Mouse (Mus musculus): ENCODE results near the gene Dlat.

- TF ChIP-seq GATA1 (IDR thresholded peaks at IDR 0.05; ENCODE audit: low read length) (no peak), TAL1 (IDR thresholded peaks at IDR 0.05; ENCODE audit: low read length) (no peak)
These were observed 41.5 kb upstream of the Dlat start for GRCm38 (mm10) chr9:50700921-50701691.

All from erythroblast, embryonic 14.5 days (primary cell).